ENCODE assay signal across 13 mouse cellular contexts in genomic region chr12:112301411-112301891, GRCm38 (mm10).
DNase-seq lines count a peak whose midpoint lies in the region; ATAC-seq and TF ChIP-seq lines count a peak whose summit lies in the region.
"Had no signal": no experiment of that assay in that cellular context is flagged by ENCODE, and none has a peak within 500 bp of the region (broad histone marks: within the 10 kb centered on the region; RNA-seq: fewer than 3 reads in every experiment).

No protein-coding gene starts in this region.

- H3K4me3 ChIP-seq in forebrain, embryonic 10.5 days: peak overlapping the region; percentile 30
- H3K4me3 ChIP-seq in forebrain, embryonic 16.5 days (replicated peaks; ENCODE audit: low read length): no peak overlapping the region
- no peak overlapping the region for H3K4me3 ChIP-seq in midbrain, embryonic 12.5 days
- H3K4me3 ChIP-seq in midbrain, embryonic 16.5 days (ENCODE audit: low read depth, low read length): no peak overlapping the region
- no peak overlapping the region for H3K4me3 ChIP-seq in limb, embryonic 14.5 days (replicated peaks; ENCODE audit: low read length)
- H3K4me3 ChIP-seq: erythroblast, embryonic 14.5 days had no signal

- peak; percentile 44 for DNase-seq in forebrain, embryonic 10.5 days (ENCODE audit: extremely low spot score, low spot score)
- no peak for DNase-seq in limb, embryonic 14.5 days (ENCODE audit: low spot score)
- DNase-seq in spleen, postnatal 36 days (ENCODE audit: low spot score in 2 of 2): no peak
- no peak for DNase-seq in thymus, adult 18-20 months
- DNase-seq: gastrocnemius, postnatal 25 days; liver; thymus, postnatal 25 days had no signal

- no peaks in the 10 kb centered on the region for H3K9me3 ChIP-seq in forebrain, embryonic 10.5 days
- no peaks in the 10 kb centered on the region for H3K9me3 ChIP-seq in forebrain, embryonic 16.5 days (ENCODE audit: control insufficient read depth, low read length)
- no peaks in the 10 kb centered on the region for H3K9me3 ChIP-seq in midbrain, embryonic 12.5 days
- no peaks in the 10 kb centered on the region for H3K9me3 ChIP-seq in midbrain, embryonic 16.5 days (replicated peaks; ENCODE audit: control insufficient read depth, low read length, poor library complexity, severe bottlenecking)
- no peaks in the 10 kb centered on the region for H3K9me3 ChIP-seq in limb, embryonic 14.5 days (ENCODE audit: control insufficient read depth, low read length)

- peaks cover 51% of the 10 kb centered on the region for H3K4me1 ChIP-seq in forebrain, embryonic 10.5 days
- H3K4me1 ChIP-seq in forebrain, embryonic 16.5 days (replicated peaks; ENCODE audit: control insufficient read depth, insufficient read depth, low read length): peaks cover 28% of the 10 kb centered on the region
- H3K4me1 ChIP-seq in midbrain, embryonic 12.5 days: peaks cover 42% of the 10 kb centered on the region
- peaks cover 15% of the 10 kb centered on the region; the same call in 1 of the 2 replicates for H3K4me1 ChIP-seq in midbrain, embryonic 16.5 days (ENCODE audit: control insufficient read depth, insufficient read depth, low read length)
- H3K4me1 ChIP-seq in limb, embryonic 14.5 days (ENCODE audit: control insufficient read depth, insufficient read depth, low read length): peaks cover 31% of the 10 kb centered on the region

- no peak overlapping the region for H3K4me2 ChIP-seq in forebrain, embryonic 16.5 days (ENCODE audit: low read length)
- H3K4me2 ChIP-seq in midbrain, embryonic 12.5 days (replicated peaks): peak overlapping the region; percentile 26
- no peak overlapping the region for H3K4me2 ChIP-seq in midbrain, embryonic 16.5 days (ENCODE audit: low read length)
- H3K4me2 ChIP-seq in limb, embryonic 14.5 days (replicated peaks; ENCODE audit: low read depth, low read length, severe bottlenecking): peak overlapping the region; percentile 18; the same call in 1 of the 2 replicates

- H3K27ac ChIP-seq in forebrain, embryonic 10.5 days: peak overlapping the region; percentile 56; the same call in 1 of the 2 replicates
- no peak overlapping the region for H3K27ac ChIP-seq in forebrain, embryonic 16.5 days (ENCODE audit: low read length)
- peak overlapping the region; percentile 43; the same call in 1 of the 2 replicates for H3K27ac ChIP-seq in midbrain, embryonic 12.5 days (replicated peaks)
- H3K27ac ChIP-seq in midbrain, embryonic 16.5 days (ENCODE audit: low read length): no peak overlapping the region
- H3K27ac ChIP-seq in limb, embryonic 14.5 days (replicated peaks; ENCODE audit: low read depth, low read length): no peak overlapping the region
- H3K27ac ChIP-seq: macrophage had no signal

- WGBS in forebrain, embryonic 10.5 days: 12% methylated on average over 13 of the region's 13 CpGs
- 20% methylated on average over 13 of the region's 13 CpGs for WGBS in forebrain, embryonic 16.5 days
- 6% methylated on average over 13 of the region's 13 CpGs for WGBS in midbrain, embryonic 12.5 days
- WGBS in midbrain, embryonic 16.5 days: 8% methylated on average over 13 of the region's 13 CpGs
- 7% methylated on average over 13 of the region's 13 CpGs for WGBS in limb, embryonic 14.5 days

- H3K9ac ChIP-seq in forebrain, embryonic 16.5 days (replicated peaks; ENCODE audit: low read depth, low read length): no peak overlapping the region
- no peak overlapping the region for H3K9ac ChIP-seq in midbrain, embryonic 12.5 days (replicated peaks)
- H3K9ac ChIP-seq in midbrain, embryonic 16.5 days (ENCODE audit: low read depth, low read length): no peak overlapping the region
- H3K9ac ChIP-seq in limb, embryonic 14.5 days (ENCODE audit: low read depth, low read length, severe bottlenecking): no peak overlapping the region

- H3K27me3 ChIP-seq in forebrain, embryonic 10.5 days (ENCODE audit: poor library complexity, severe bottlenecking): peaks cover 70% of the 10 kb centered on the region
- H3K27me3 ChIP-seq in forebrain, embryonic 16.5 days (replicated peaks; ENCODE audit: control insufficient read depth, insufficient read depth, low read length): no peaks in the 10 kb centered on the region
- H3K27me3 ChIP-seq in midbrain, embryonic 12.5 days: peaks cover 54% of the 10 kb centered on the region
- no peaks in the 10 kb centered on the region for H3K27me3 ChIP-seq in midbrain, embryonic 16.5 days (ENCODE audit: control insufficient read depth, insufficient read depth, low read depth, low read length)
- H3K27me3 ChIP-seq in limb, embryonic 14.5 days (ENCODE audit: control insufficient read depth, insufficient read depth, low read length): no peaks in the 10 kb centered on the region

- H3K36me3 ChIP-seq in forebrain, embryonic 10.5 days (replicated peaks): no peaks in the 10 kb centered on the region
- no peaks in the 10 kb centered on the region for H3K36me3 ChIP-seq in forebrain, embryonic 16.5 days (ENCODE audit: control insufficient read depth, insufficient read depth)
- H3K36me3 ChIP-seq in midbrain, embryonic 12.5 days: no peaks in the 10 kb centered on the region
- no peaks in the 10 kb centered on the region for H3K36me3 ChIP-seq in midbrain, embryonic 16.5 days (ENCODE audit: control insufficient read depth, insufficient read depth, low read length)
- H3K36me3 ChIP-seq in limb, embryonic 14.5 days (ENCODE audit: control insufficient read depth, insufficient read depth, low read length): no peaks in the 10 kb centered on the region

- TF ChIP-seq POLR2A in limb, embryonic 14.5 days (IDR thresholded peaks at IDR 0.05; ENCODE audit: borderline replicate concordance, extremely low read depth, insufficient read depth, insufficient read length): no peak

- no peak for ATAC-seq in forebrain, embryonic 16.5 days
- ATAC-seq in midbrain, embryonic 12.5 days (ENCODE audit: low FRiP score, low read depth): peak; percentile 41; the same call in 1 of the 2 replicates
- no peak for ATAC-seq in midbrain, embryonic 16.5 days
- no peak for ATAC-seq in limb, embryonic 14.5 days (ENCODE audit: low FRiP score, low read depth)
- ATAC-seq in CD4-positive, CD25-positive, alpha-beta regulatory T cell, adult 4 months: no peak

Comparison
In these comparisons a context has a peak if more than half of its experiments do, and no peak if none do; other contexts are left out.
1. H3K27ac ChIP-seq: peak in forebrain, embryonic 10.5 days (single experiment) and midbrain, embryonic 12.5 days (single experiment); none in forebrain, embryonic 16.5 days (single experiment), midbrain, embryonic 16.5 days (single experiment) and limb, embryonic 14.5 days (single experiment).
2. H3K4me2 ChIP-seq: peak in midbrain, embryonic 12.5 days (single experiment) and limb, embryonic 14.5 days (single experiment); none in forebrain, embryonic 16.5 days (single experiment) and midbrain, embryonic 16.5 days (single experiment).